ENCODE assay signal across 13 mouse cellular contexts in genomic region chr13:25777706-25778105, GRCm38 (mm10).
DNase-seq lines count a peak whose midpoint lies in the region; ATAC-seq lines count a peak whose summit lies in the region.
"Had no signal": no experiment of that assay in that cellular context is flagged by ENCODE, and none has a peak within 500 bp of the region (broad histone marks: within the 10 kb centered on the region; RNA-seq: fewer than 3 reads in every experiment).

No protein-coding gene starts in this region.

- H3K27ac ChIP-seq in forebrain, embryonic 14.5 days (ENCODE audit: low read depth, low read length), result no peak overlapping the region
- H3K27ac ChIP-seq in forebrain, embryonic 15.5 days (replicated peaks), result no peak overlapping the region
- H3K27ac ChIP-seq in heart, embryonic 15.5 days, result peak overlapping the region; percentile 71
- H3K27ac ChIP-seq: limb, embryonic 13.5 days had no signal

- H3K9me3 ChIP-seq in forebrain, embryonic 14.5 days (replicated peaks; ENCODE audit: control insufficient read depth, low read length), result no peaks in the 10 kb centered on the region
- H3K9me3 ChIP-seq in forebrain, embryonic 15.5 days, result no peaks in the 10 kb centered on the region
- H3K9me3 ChIP-seq in heart, embryonic 15.5 days (replicated peaks), result no peaks in the 10 kb centered on the region
- H3K9me3 ChIP-seq: limb, embryonic 13.5 days had no signal

- no peak overlapping the region for H3K4me2 ChIP-seq in forebrain, embryonic 14.5 days (ENCODE audit: low read length)
- no peak overlapping the region for H3K4me2 ChIP-seq in forebrain, embryonic 15.5 days (replicated peaks)
- peak overlapping the region; percentile 36 for H3K4me2 ChIP-seq in heart, embryonic 15.5 days
- H3K4me2 ChIP-seq: limb, embryonic 13.5 days; lung, embryonic 14.5 days had no signal

- H3K27me3 ChIP-seq in forebrain, embryonic 14.5 days (replicated peaks; ENCODE audit: control insufficient read depth, insufficient read depth, low read length), result no peaks in the 10 kb centered on the region
- no peaks in the 10 kb centered on the region for H3K27me3 ChIP-seq in forebrain, embryonic 15.5 days
- no peaks in the 10 kb centered on the region for H3K27me3 ChIP-seq in heart, embryonic 15.5 days
- H3K27me3 ChIP-seq: limb, embryonic 13.5 days had no signal

- DNase-seq in forebrain, embryonic 14.5 days (ENCODE audit: low spot score), result peak; percentile 33
- DNase-seq in right cerebral cortex, adult 18-20 months, result peak; percentile 2
- DNase-seq in right cerebral cortex, postnatal 14 days, result no peak
- no peak for DNase-seq in urinary bladder, postnatal 36 days (ENCODE audit: low spot score in 2 of 2)
- DNase-seq in lung, adult 18-20 months, result no peak
- DNase-seq in urinary bladder, adult 2 months (ENCODE audit: low spot score), result no peak
- DNase-seq: adrenal gland, adult 8-10 months; cerebellum, postnatal 25 days; kidney, adult 8-10 months; lung, embryonic 14.5 days had no signal

- no peak overlapping the region for H3K9ac ChIP-seq in forebrain, embryonic 14.5 days (ENCODE audit: low read length)
- H3K9ac ChIP-seq in forebrain, embryonic 15.5 days (replicated peaks), result no peak overlapping the region
- H3K9ac ChIP-seq in heart, embryonic 15.5 days, result no peak overlapping the region
- H3K9ac ChIP-seq: limb, embryonic 13.5 days; lung, embryonic 14.5 days had no signal

- no peak for ATAC-seq in forebrain, embryonic 14.5 days
- ATAC-seq in forebrain, embryonic 15.5 days (replicated peaks), result no peak
- ATAC-seq in heart, embryonic 15.5 days (replicated peaks; ENCODE audit: insufficient number of reproducible peaks, insufficient read depth, low FRiP score, low read depth), result 0 out of 2 replicates have a peak, but pooled peaks have one; percentile 50

- H3K4me1 ChIP-seq in forebrain, embryonic 14.5 days (ENCODE audit: control insufficient read depth, insufficient read depth, low read length), result no peaks in the 10 kb centered on the region
- no peaks in the 10 kb centered on the region for H3K4me1 ChIP-seq in forebrain, embryonic 15.5 days
- peaks cover 9% of the 10 kb centered on the region; the same call in 1 of the 2 replicates for H3K4me1 ChIP-seq in heart, embryonic 15.5 days (replicated peaks)

- H3K4me3 ChIP-seq in forebrain, embryonic 14.5 days (ENCODE audit: low read depth, low read length), result no peak overlapping the region
- H3K4me3 ChIP-seq in forebrain, embryonic 15.5 days, result no peak overlapping the region
- no peak overlapping the region for H3K4me3 ChIP-seq in heart, embryonic 15.5 days
- H3K4me3 ChIP-seq: limb, embryonic 13.5 days had no signal

- 79% methylated on average over 3 of the region's 3 CpGs for WGBS in forebrain, embryonic 14.5 days
- 51% methylated on average over 3 of the region's 3 CpGs for WGBS in forebrain, embryonic 15.5 days
- WGBS in heart, embryonic 15.5 days, result 38% methylated on average over 3 of the region's 3 CpGs

- H3K36me3 ChIP-seq in forebrain, embryonic 14.5 days (ENCODE audit: control insufficient read depth, insufficient read depth, low read length), result no peaks in the 10 kb centered on the region
- H3K36me3 ChIP-seq in forebrain, embryonic 15.5 days, result no peaks in the 10 kb centered on the region
- no peaks in the 10 kb centered on the region for H3K36me3 ChIP-seq in heart, embryonic 15.5 days
- H3K36me3 ChIP-seq: limb, embryonic 13.5 days had no signal

Comparison
In these comparisons a context has a peak if more than half of its experiments do, and no peak if none do; other contexts are left out.
1. DNase-seq: peak in forebrain, embryonic 14.5 days (single experiment) and right cerebral cortex, adult 18-20 months (single experiment); none in right cerebral cortex, postnatal 14 days (single experiment), urinary bladder, postnatal 36 days (0 of 2), lung, adult 18-20 months (0 of 2) and urinary bladder, adult 2 months (single experiment).